Mouse (Mus musculus): ENCODE measurements around the gene C1qtnf7.

DNA sequence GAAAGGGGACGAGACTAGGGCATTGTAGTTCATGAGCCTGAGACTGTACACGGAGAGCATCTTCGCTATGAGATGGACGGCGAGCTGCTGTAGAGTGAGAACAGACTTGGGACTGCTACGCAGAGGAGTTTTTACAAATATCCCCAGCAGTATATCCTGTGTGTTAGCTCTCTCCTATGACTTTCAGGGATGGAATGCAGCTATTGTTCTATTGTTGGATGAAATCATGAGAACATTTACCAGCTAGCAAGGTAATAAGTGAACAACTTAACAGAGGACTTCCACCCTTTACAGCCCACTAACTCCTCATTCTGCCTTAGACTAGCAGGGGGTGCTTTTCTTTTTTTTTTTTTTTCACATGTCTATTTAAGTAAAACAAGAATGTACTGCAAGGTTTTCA is 40.1 kb downstream of the C1qtnf7 start:
- TF ChIP-seq POLR2A (IDR thresholded peaks at IDR 0.05; ENCODE audit: control insufficient read depth, extremely low read depth, insufficient read depth, low read length, poor library complexity) (no peak), CTCF (IDR thresholded peaks at IDR 0.05; ENCODE audit: borderline replicate concordance, control insufficient read depth, extremely low read depth, insufficient read depth, low read length, poor library complexity) (no peak)
